Mouse (Mus musculus): ENCODE results near the gene Ptgis.
A peak's percentile ranks its signal among the peaks of the same experiment; 100 is the strongest.

Ptgis gene

GRCm38 (mm10) chr2:167155541-167155973 lies 84.8 kb downstream of the Ptgis start:
- DNase-seq (ENCODE audit: low spot score): no peak

DNA sequence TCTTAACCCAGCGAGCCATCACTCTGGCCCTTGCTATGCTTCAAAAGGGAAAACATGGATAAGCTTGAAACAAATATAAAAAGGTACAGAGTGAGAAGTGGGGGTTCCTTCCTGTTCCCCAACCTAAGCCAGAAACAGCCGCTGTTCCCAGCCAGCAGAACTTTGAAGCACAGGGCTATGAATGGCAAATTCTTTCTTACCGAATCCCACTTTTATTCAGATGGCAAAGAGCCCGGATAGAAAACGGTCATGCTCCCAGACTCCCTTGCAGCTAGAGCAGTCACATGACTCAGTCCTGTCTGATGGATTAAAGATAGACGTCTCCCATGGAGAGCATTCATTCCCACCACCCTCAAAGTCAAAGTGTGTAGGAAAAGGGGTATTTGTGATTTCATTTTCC lies 89.5 kb downstream of the Ptgis start:
- DNase-seq (ENCODE audit: low spot score): no peak

- no peak for DNase-seq (ENCODE audit: low spot score)
Observed at GRCm38 (mm10) chr2:167150135-167150534, 90.3 kb downstream of the Ptgis start.

DNA sequence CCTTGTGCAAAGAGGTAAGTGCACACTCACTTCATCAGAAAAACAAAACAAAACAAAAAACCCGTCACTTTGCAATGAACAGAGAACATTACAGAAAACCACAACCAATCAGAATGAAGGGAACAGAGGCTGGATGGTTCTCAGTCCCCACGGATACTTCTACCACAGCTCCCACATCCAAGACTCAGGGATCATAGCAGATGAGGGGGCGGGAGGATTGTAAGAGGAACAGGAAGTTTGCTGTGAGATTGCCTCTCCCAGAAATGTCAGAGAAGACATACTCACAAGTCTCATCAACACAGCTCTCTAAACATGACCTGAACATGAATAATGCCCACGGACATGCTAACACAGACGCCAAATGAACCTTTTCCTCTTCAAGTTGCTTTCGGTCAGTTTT lies 91.4 kb downstream of the Ptgis start:
- no peak for DNase-seq (ENCODE audit: low spot score)

DNA sequence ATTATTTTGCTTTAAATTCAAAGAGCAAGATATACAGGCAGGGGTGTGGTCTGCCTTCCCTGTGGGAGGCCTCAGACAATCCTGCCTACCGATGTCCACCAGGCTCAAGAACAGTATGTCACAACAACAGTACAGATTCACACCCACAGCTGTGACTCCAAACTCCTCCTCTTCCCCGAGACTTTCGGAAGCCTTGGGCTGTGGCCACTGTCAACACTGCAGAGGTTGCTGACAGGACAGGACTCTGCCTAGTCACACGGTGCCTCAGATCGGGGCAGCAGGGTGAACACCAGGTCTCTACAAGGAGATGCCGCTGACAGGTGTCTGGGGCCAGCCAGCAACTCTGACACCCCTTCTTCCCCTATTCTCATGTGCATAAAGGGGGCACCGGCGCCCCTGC lies 92.7 kb downstream of the Ptgis start:
- no peak for DNase-seq (ENCODE audit: low spot score)

GRCm38 (mm10) chr2:167145904-167146303 lies 94.5 kb downstream of the Ptgis start:
- no peak for DNase-seq (ENCODE audit: low spot score)

GRCm38 (mm10) chr2:167144439-167145307 lies 95.7 kb downstream of the Ptgis start:
- peak; percentile 52 for DNase-seq (ENCODE audit: low spot score)

GRCm38 (mm10) chr2:167143914-167144313 lies 96.5 kb downstream of the Ptgis start:
- no peak for DNase-seq (ENCODE audit: low spot score)

GRCm38 (mm10) chr2:167142282-167142681 lies 98.1 kb downstream of the Ptgis start:
- no peak for DNase-seq (ENCODE audit: low spot score)

DNA sequence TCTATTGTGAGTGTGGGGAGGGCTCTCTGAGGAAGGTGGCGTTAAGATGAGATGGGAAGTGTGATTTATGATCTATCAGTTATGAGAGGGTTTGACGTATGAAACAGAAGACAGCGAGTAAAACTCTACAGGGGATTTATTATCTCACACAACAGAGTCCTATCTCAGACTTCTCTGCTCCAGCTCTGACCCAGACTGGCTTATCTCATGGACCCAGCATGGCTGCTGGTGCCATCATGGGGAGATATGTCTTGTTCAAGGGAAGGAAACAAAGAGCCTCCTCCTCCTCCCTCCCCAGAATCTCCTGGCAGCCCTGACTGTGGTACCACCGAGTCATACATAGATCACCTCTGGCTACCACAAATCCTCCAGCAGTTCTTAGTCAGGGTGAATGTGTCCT lies 98.6 kb downstream of the Ptgis start:
- no peak for DNase-seq (ENCODE audit: low spot score)

Data from layer of hippocampus, adult 11-12 months (tissue).